Mouse (Mus musculus): ENCODE measurements around the gene Ccdc18. TPM values are rescaled to one million over a fixed set of nuclear protein-coding genes. Genes with fewer than 3 reads are reported as not detected.

Gene Ccdc18
- 0.68 TPM for polyA plus RNA-seq (2017; shearing (Covaris generic))

DNA sequence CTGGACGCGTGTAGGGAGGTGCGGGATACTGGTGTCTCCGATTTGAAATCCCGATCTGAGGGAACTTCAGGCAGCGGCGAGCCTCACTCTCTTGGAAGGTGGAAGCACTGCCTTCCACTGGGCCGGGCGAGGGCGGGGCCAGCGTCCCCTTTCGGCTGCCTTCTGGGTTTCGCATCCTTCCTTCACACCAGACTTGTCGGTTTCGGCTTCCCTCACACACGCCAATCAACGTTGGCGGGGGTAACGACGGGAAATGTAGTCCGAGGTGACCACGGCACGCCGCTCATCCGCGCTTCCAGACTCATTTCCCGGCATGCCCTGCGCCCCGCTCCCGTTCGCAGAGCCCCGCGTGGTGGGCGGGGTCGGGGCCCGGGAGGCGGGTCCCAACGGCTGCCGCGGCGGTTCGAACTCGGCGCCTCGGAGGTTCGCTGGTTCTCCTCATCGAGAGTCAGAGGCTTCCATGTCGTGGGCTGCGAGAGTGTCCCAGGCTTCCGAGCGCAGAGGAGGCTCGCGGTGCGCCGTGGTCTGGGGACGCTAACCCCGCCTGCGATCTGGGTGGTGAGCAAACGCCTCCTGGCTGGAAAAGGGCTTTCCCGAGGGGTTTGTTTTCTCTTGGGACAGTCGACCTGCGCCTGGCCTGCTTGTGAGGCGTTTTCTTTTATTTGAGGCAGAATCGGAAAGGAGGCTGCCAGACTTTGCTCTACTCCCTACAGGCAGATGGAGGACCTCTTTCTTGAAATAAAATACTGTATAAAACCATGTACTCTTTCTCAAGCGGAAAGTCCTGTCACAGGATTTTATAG, at the start of gene Ccdc18, which contains the start of gene Tmed5:
Ccdc18 (plus strand) TSS at position 435 of the 803 bp plus-strand sequence.
Tmed5 (minus strand) TSS at position 180 of the 803 bp plus-strand sequence.

DNA sequence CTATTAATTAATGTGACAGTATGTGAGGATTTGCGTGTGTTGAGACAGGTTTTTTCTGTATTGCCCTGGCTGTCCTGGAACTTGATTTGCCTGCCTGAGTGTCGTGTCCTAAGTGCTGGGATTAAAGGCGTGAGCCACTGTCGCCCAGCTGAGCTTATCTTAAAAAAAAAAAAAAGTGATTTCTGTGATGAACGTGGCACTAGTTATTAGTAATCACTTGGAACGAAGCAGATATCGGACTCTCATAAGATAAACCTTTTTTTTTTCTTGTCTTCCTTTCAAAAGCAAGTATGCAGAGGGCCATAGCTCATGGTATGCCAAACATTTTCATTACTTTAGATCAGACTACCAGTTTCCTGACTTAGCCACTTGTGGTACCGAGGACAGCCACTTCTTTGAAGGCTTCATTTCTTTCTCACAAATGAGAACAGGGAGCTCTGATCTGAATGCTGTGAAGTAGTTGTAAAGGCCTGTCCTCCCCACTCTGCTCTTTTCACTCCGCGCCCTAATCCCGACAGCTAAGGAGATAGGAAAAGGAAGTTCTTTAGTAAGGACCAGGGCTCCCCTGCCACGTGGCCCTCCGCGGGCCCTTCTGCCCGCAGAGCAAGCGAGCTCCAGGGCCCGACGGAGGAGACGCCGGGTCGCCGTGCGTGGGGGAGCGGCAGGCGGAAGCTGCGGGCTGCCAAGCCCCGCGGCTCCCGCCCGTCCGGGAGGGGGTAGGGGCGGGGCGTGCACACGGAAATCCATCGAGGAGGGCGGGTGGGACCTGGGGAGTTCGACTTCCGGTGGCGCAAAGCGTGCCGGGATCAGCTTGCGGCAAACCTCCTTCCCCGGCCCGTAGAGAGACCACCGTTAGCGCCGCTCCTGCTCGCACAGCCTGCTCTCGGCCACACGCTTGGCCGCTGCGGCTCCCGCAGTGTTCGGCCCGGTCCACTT, 135.7 kb downstream of the Ccdc18 start, which contains the start of gene Dr1:
Dr1 (plus strand) TSS at position 771 of the 936 bp plus-strand sequence.

Other genes with a start within 250 kb of the Ccdc18 start
- 43.5 TPM for gene Rpl5, start 232.4 kb upstream of the Ccdc18 start, polyA plus RNA-seq (2017; shearing (Covaris generic))
- gene Fam69a, start 145.8 kb upstream of the Ccdc18 start, polyA plus RNA-seq (2017; shearing (Covaris generic)) = 77.7 TPM
- gene Mtf2, start 67.2 kb upstream of the Ccdc18 start, polyA plus RNA-seq (2017; shearing (Covaris generic)) = 93.1 TPM
- 76.2 TPM for gene Tmed5, start 255 bp upstream of the Ccdc18 start, polyA plus RNA-seq (2017; shearing (Covaris generic))
- gene Dr1, start 136.0 kb downstream of the Ccdc18 start, polyA plus RNA-seq (2017; shearing (Covaris generic)) = 39.6 TPM
- gene Pigg, start 179.7 kb downstream of the Ccdc18 start, polyA plus RNA-seq (2017; shearing (Covaris generic)) = 2.3 TPM
- not detected for gene Gm42517, start 235.0 kb downstream of the Ccdc18 start, polyA plus RNA-seq (2017; shearing (Covaris generic))

Data from naive thymus-derived CD4-positive, alpha-beta T cell, adult 5 months (primary cell).